Mouse (Mus musculus) CH12.LX (cell line): Measurements from ENCODE around the gene Efna4. TPM values are rescaled to one million over a fixed set of nuclear protein-coding genes. Genes with fewer than 3 reads are reported as not detected.

Experiments used
- DNase-seq: peaks from one replicate; pipeline ENCODE4 v3.0.0-alpha.2; 2013; ENCODE audit errors: extremely low read depth
- H3K27ac ChIP-seq: 2 replicates; pipeline ENCODE4 v1.5.1; 2012; ENCODE audit warnings: low read depth, mild to moderate bottlenecking, control low read depth, moderate library complexity; ENCODE audit not compliant: insufficient read depth
- H3K27me3 ChIP-seq: replicated peaks from 2 replicates; pipeline ENCODE3; 2012; ENCODE audit warnings: inconsistent platforms
- H3K36me3 ChIP-seq, 2 experiments: replicated peaks in 1 of 2; 2 replicates each; pipeline versions ENCODE3 to v1.6.1; 2012; ENCODE audit warnings: inconsistent platforms in 1 of 2, low read length in 1 of 2, mild to moderate bottlenecking in 1 of 2, mixed read lengths in 1 of 2, moderate library complexity in 1 of 2; ENCODE audit not compliant: control insufficient read depth in 1 of 2, insufficient read depth in 1 of 2
- H3K4me1 ChIP-seq, 2 experiments: 2 replicates each; pipeline ENCODE4 v1.6.1; 2012; ENCODE audit warnings: inconsistent platforms in 1 of 2, moderate library complexity in 1 of 2; ENCODE audit not compliant: insufficient read depth in 2 of 2, control insufficient read depth in 1 of 2
- H3K4me2 ChIP-seq: 2 replicates; pipeline ENCODE4 v1.6.1; 2012; ENCODE audit warnings: low read depth, mild to moderate bottlenecking, control low read depth; ENCODE audit not compliant: poor library complexity, insufficient read depth, severe bottlenecking
- H3K4me3 ChIP-seq, 3 experiments: fragments of 150-350 bp in 1 of 3; sonication (generic) in 1 of 3; replicated peaks in 1 of 3; 2 replicates each; pipeline versions ENCODE3 to v1.5.1; 2011 to 2012; ENCODE audit warnings: low read depth in 2 of 3, low read length in 2 of 3, mild to moderate bottlenecking in 2 of 3, moderate library complexity in 2 of 3, control low read depth in 1 of 3, improper control_type of control experiment in 1 of 3, inconsistent platforms in 1 of 3, mixed read lengths in 1 of 3; ENCODE audit not compliant: poor library complexity in 1 of 3
- H3K79me2 ChIP-seq: replicated peaks from 2 replicates; pipeline ENCODE4 v1.6.1; 2012; ENCODE audit warnings: mild to moderate bottlenecking, moderate library complexity; ENCODE audit not compliant: control insufficient read depth, poor library complexity, insufficient read depth, severe bottlenecking; ENCODE audit errors: extremely low read depth
- H3K9ac ChIP-seq: 2 replicates; pipeline ENCODE4 v1.6.1; 2012; ENCODE audit warnings: low read depth, mild to moderate bottlenecking, control low read depth, moderate library complexity; ENCODE audit not compliant: insufficient read depth
- H3K9me3 ChIP-seq: replicated peaks from 2 replicates; pipeline ENCODE3; 2012; ENCODE audit warnings: low read length, inconsistent platforms, mixed read lengths
- BHLHE40 ChIP-seq: IDR thresholded peaks from 2 replicates; pipeline ENCODE4 v1.6.1; 2011; ENCODE audit warnings: mild to moderate bottlenecking, low read depth, low read length, improper control_type of control experiment
- CHD1 ChIP-seq: IDR thresholded peaks from 2 replicates; pipeline ENCODE4 v1.6.1; 2012; ENCODE audit warnings: low read depth, low read length, improper control_type of control experiment, inconsistent platforms
- CHD2 ChIP-seq: IDR thresholded peaks from 2 replicates; pipeline ENCODE4 v1.6.1; 2011; ENCODE audit warnings: low read length, improper control_type of control experiment
- ELF1 ChIP-seq: IDR thresholded peaks from 2 replicates; pipeline ENCODE4 v1.6.1; 2014; ENCODE audit warnings: low read depth, mild to moderate bottlenecking, inconsistent platforms, low read length, improper control_type of control experiment
- ETS1 ChIP-seq: conservative IDR thresholded peaks from 2 replicates; pipeline ENCODE4 v1.6.1; 2012; ENCODE audit warnings: low read depth, mild to moderate bottlenecking, inconsistent platforms, low read length, improper control_type of control experiment, moderate library complexity
- JUN ChIP-seq: IDR thresholded peaks from 2 replicates; pipeline ENCODE4 v1.6.1; 2011; ENCODE audit warnings: low read depth, mild to moderate bottlenecking, low read length, improper control_type of control experiment, moderate library complexity; ENCODE audit not compliant: insufficient read depth
- JUND ChIP-seq: conservative IDR thresholded peaks from 2 replicates; pipeline ENCODE4 v1.6.1; 2011; ENCODE audit warnings: low read depth, low read length, improper control_type of control experiment
- KAT2A ChIP-seq: IDR thresholded peaks from 2 replicates; pipeline ENCODE4 v1.6.1; 2012; ENCODE audit warnings: low read length, improper control_type of control experiment, inconsistent platforms; ENCODE audit not compliant: insufficient replicate concordance
- MAX ChIP-seq: IDR thresholded peaks from 2 replicates; pipeline ENCODE4 v1.6.1; 2011; ENCODE audit warnings: low read length, improper control_type of control experiment
- MYC ChIP-seq: IDR thresholded peaks from 2 replicates; pipeline ENCODE4 v1.6.1; 2011; ENCODE audit warnings: low read depth, mild to moderate bottlenecking, improper control_type of control experiment, low read length
- NRF1 ChIP-seq: IDR thresholded peaks from 2 replicates; pipeline ENCODE4 v1.6.1; 2014; ENCODE audit warnings: low read depth, mild to moderate bottlenecking, inconsistent platforms, low read length, improper control_type of control experiment, moderate library complexity
- PAX5 ChIP-seq: IDR thresholded peaks from 2 replicates; pipeline ENCODE4 v1.6.1; 2012; ENCODE audit warnings: low read length, inconsistent platforms, mixed read lengths
- POLR2AphosphoS2 ChIP-seq: IDR thresholded peaks from 2 replicates; pipeline ENCODE4 v1.6.1; 2011; ENCODE audit warnings: low read depth, low read length, improper control_type of control experiment
- RCOR1 ChIP-seq: conservative IDR thresholded peaks from 2 replicates; pipeline ENCODE4 v1.6.1; 2012; ENCODE audit warnings: low read depth, mild to moderate bottlenecking, inconsistent platforms, low read length, improper control_type of control experiment
- SIN3A ChIP-seq: IDR thresholded peaks from 2 replicates; pipeline ENCODE4 v1.6.1; 2012; ENCODE audit warnings: low read length, improper control_type of control experiment, inconsistent platforms
- SMC3 ChIP-seq: IDR thresholded peaks from 2 replicates; pipeline ENCODE4 v1.6.1; 2011; ENCODE audit warnings: low read depth, low read length, improper control_type of control experiment
- TBP ChIP-seq: conservative IDR thresholded peaks from 2 replicates; pipeline ENCODE4 v1.6.1; 2011; ENCODE audit warnings: low read depth, low read length, improper control_type of control experiment
- TCF12 ChIP-seq: IDR thresholded peaks from 2 replicates; pipeline ENCODE4 v1.6.1; 2014; ENCODE audit warnings: low read depth, mild to moderate bottlenecking, inconsistent platforms, low read length, improper control_type of control experiment
- USF1 ChIP-seq: IDR thresholded peaks from 2 replicates; pipeline ENCODE4 v1.6.1; 2014; ENCODE audit warnings: low read depth, mild to moderate bottlenecking, inconsistent platforms, low read length, improper control_type of control experiment
- USF2 ChIP-seq: conservative IDR thresholded peaks from 2 replicates; pipeline ENCODE4 v1.6.1; 2011; ENCODE audit warnings: low read depth, low read length, improper control_type of control experiment
- ZC3H11A ChIP-seq: IDR thresholded peaks from 2 replicates; pipeline ENCODE4 v1.6.1; 2012; ENCODE audit warnings: low read depth, mild to moderate bottlenecking, inconsistent platforms, low read length, improper control_type of control experiment
- ZKSCAN1 ChIP-seq: IDR thresholded peaks from 2 replicates; pipeline ENCODE4 v1.6.1; 2012; ENCODE audit warnings: low read depth, inconsistent platforms, low read length, improper control_type of control experiment, borderline replicate concordance
- ZNF384 ChIP-seq: IDR thresholded peaks from 2 replicates; pipeline ENCODE4 v1.6.1; 2012; ENCODE audit warnings: low read depth, low read length, improper control_type of control experiment, inconsistent platforms
- dilution Hi-C: fragments of 300-500 bp; cut with MboI; formaldehyde crosslinking; loops from 2 replicates; pipeline ENCODE4 v1.14.3; 2020; ENCODE audit warnings: low sequenced_read_pairs; ENCODE audit not compliant: extremely low pct_unique_long_range_greater_than_20kb, extremely low pct_ligation_motif_present
- in situ Hi-C: fragments of 300-500 bp; cut with MboI; formaldehyde crosslinking; loops from 3 replicates; pipeline ENCODE4 v1.14.3; 2019; ENCODE audit warnings: low sequenced_read_pairs, low pct_ligation_motif_present, low pct_unique_long_range_greater_than_20kb, mixed read lengths
- polyA plus RNA-seq: library from polyadenylated mRNA; unstranded; fragments of >175 nt; gene quantifications from 2 replicates; pipeline ENCODE4 v1.2.1, GENCODE M21; 2012; ENCODE audit warnings: low read depth; ENCODE audit not compliant: insufficient read length
- total RNA-seq, 2 experiments: library from RNA; depleted of rRNA; stranded (reverse); fragments of 300-350 nt in 1 of 2; fragments of >200 nt in 1 of 2; gene quantifications; 2 replicates each; pipeline ENCODE4 v1.2.3; 2012 to 2014

Efna4 gene
- total and polyA plus RNA-seq, 3 experiments, result 1.1 to 2.6 (median 1.1) TPM

- no peak for TF ChIP-seq ZNF384
- no peak for TF ChIP-seq JUND
- no peak for TF ChIP-seq KAT2A
- no peak for TF ChIP-seq ETS1
- no peak for TF ChIP-seq NRF1
- no peak for TF ChIP-seq CHD2
- TF ChIP-seq MAX, result no peak
- no peak for TF ChIP-seq ZC3H11A
- TF ChIP-seq ZKSCAN1, result no peak
- no peak for TF ChIP-seq BHLHE40
- TF ChIP-seq TCF12, result no peak
- TF ChIP-seq SIN3A, result no peak
- TF ChIP-seq USF1, result no peak
- no peak for TF ChIP-seq SMC3
- TF ChIP-seq MYC, result no peak
- no peak for TF ChIP-seq PAX5
- TF ChIP-seq ELF1, result no peak
- no peak for TF ChIP-seq RCOR1
- no peak for TF ChIP-seq TBP
- no peak overlapping the region for H3K4me2 ChIP-seq
- H3K4me3 ChIP-seq, result no peak overlapping the region
- dilution Hi-C loops (no loop called here), in situ Hi-C loops (loop anchor here (25.0 kb wide), 2 partner anchors 357 to 432 kb away; partner anchors contain the start of genes Chrnb2 and Ube2q1)
- no peak overlapping the region for H3K27ac ChIP-seq
- peaks cover 9 to 20% of the 10 kb centered on the region in 2 experiments for H3K4me1 ChIP-seq
- H3K27me3 ChIP-seq, result peaks cover 48% of the 10 kb centered on the region
- no peak for DNase-seq
- no peaks in the 10 kb centered on the region for H3K36me3 ChIP-seq
- no peaks in the 10 kb centered on the region for H3K79me2 ChIP-seq
- H3K9me3 ChIP-seq, result no peaks in the 10 kb centered on the region
- H3K9ac ChIP-seq, result no peak overlapping the region
Observed at GRCm38 (mm10) chr3:89330346-89330745, 7.5 kb downstream of the Efna4 start.

DNA sequence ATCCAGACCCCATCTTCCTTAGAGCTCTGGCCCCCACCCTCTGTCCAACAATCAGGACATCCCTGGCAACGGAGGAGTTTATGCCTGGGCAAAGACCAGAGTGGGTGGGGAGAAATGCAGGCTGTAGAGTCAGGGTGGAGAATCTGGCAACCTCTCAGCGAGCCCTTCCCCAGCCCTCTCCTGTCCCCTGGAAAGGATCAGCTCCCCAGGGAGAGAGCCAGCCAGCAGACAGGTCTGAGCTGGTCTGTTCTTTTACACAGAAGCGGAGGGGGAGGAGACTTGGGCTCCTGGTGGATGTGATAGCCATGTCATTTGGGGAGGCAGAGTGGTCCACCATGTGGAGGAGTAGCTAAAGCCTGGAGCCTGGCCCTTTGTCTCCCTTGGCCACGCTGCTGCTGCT, 9.2 kb downstream of the Efna4 start:
- Histone ChIP-seq H3K9ac (no peak overlapping the region), H3K27me3 (peaks cover 51% of the 10 kb centered on the region)

More for the DNA sequence above, 9.2 kb downstream of the Efna4 start:
- H3K27ac ChIP-seq, result no peak overlapping the region
- H3K4me2 ChIP-seq, result no peak overlapping the region
- in situ Hi-C loops, result loop anchor here (25.0 kb wide), 2 partner anchors 359 to 434 kb away; partner anchors contain the start of genes Chrnb2 and Ube2q1
- DNase-seq, result no peak
- dilution Hi-C loops, result no loop called here
- H3K4me1 ChIP-seq, result peaks cover 9 to 20% of the 10 kb centered on the region in 2 experiments
- no peaks in the 10 kb centered on the region for H3K9me3 ChIP-seq
- H3K79me2 ChIP-seq, result no peaks in the 10 kb centered on the region
- H3K36me3 ChIP-seq, result no peaks in the 10 kb centered on the region
- TF ChIP-seq CHD1, result no peak
- TF ChIP-seq KAT2A, result no peak
- no peak for TF ChIP-seq MYC
- no peak for TF ChIP-seq JUN
- no peak for TF ChIP-seq POLR2AphosphoS2
- TF ChIP-seq USF2, result no peak
- no peak for TF ChIP-seq NRF1
- no peak for TF ChIP-seq CHD2
- TF ChIP-seq ELF1, result no peak
- no peak overlapping the region for H3K4me3 ChIP-seq
